Mouse (Mus musculus) kidney, embryonic 16.5 days (tissue): ENCODE measurements around the gene Mymk. TPM values are rescaled to one million over a fixed set of nuclear protein-coding genes. Genes with fewer than 3 reads are reported as not detected.
A peak's percentile ranks its signal among the peaks of the same experiment; 100 is the strongest.

Source experiments
- ATAC-seq: fragments of 200-750 bp; cut with Nextera tagmentation; 2 replicates; pipeline ENCODE4 v1.8.0; 2017; ENCODE audit warnings: moderate TSS enrichment; ENCODE audit not compliant: low FRiP score, low TSS enrichment
- H3K27ac ChIP-seq: fragments of 300-500 bp; sonication (generic); 2 replicates; pipeline ENCODE4 v1.5.1; 2014; ENCODE audit warnings: low read length
- H3K27me3 ChIP-seq: fragments of 300-500 bp; sonication (generic); 2 replicates; pipeline ENCODE4 v1.6.1; 2014; ENCODE audit warnings: low read length, control low read depth, mixed read lengths; ENCODE audit not compliant: insufficient read depth
- H3K36me3 ChIP-seq: fragments of 300-500 bp; sonication (generic); 2 replicates; pipeline ENCODE4 v1.6.1; 2014; ENCODE audit warnings: low read length, control low read depth, mixed read lengths; ENCODE audit not compliant: insufficient read depth
- H3K4me1 ChIP-seq: fragments of 300-500 bp; sonication (generic); 2 replicates; pipeline ENCODE4 v1.6.1; 2014; ENCODE audit warnings: low read length, control low read depth, mixed read lengths; ENCODE audit not compliant: insufficient read depth
- H3K4me2 ChIP-seq: fragments of 300-500 bp; sonication (generic); replicated peaks from 2 replicates; pipeline ENCODE4 v1.6.1; 2014; ENCODE audit warnings: low read depth, low read length
- H3K4me3 ChIP-seq: fragments of 300-500 bp; sonication (generic); 2 replicates; pipeline ENCODE4 v1.5.1; 2014; ENCODE audit warnings: mild to moderate bottlenecking, low read length
- H3K9ac ChIP-seq: fragments of 300-500 bp; sonication (generic); replicated peaks from 2 replicates; pipeline ENCODE4 v1.6.1; 2014; ENCODE audit warnings: low read length
- H3K9me3 ChIP-seq: fragments of 300-500 bp; sonication (generic); 2 replicates; pipeline ENCODE4 v1.6.1; 2016; ENCODE audit warnings: low read length, control low read depth
- WGBS: fragments of 180-500 bp; shearing (Covaris S2); extraction: QIAGEN DNeasy Blood & Tissue Kit; methylation state at CpG from one replicate; pipeline ENCODE4 v1.1.7; 2014; 5-methylcytosine and 5-hydroxymethylcytosine counted together
- polyA plus RNA-seq: library from polyadenylated mRNA; unstranded; fragments of >200 nt; fragmentation: Nextera tagmentation; extraction: Ambion mirVana; gene quantifications from 2 replicates; pipeline ENCODE4 v1.2.1, GENCODE M21; 2015

Gene Mymk
- polyA plus RNA-seq, 1 experiment from 2014 or later = 1.6 TPM

GRCm38 (mm10) chr2:27044166-27044565 is 27.8 kb downstream of the Mymk start:
- H3K9me3 ChIP-seq = no peaks in the 10 kb centered on the region
- H3K27me3 ChIP-seq = no peaks in the 10 kb centered on the region
- H3K4me3 ChIP-seq = no peak overlapping the region
- no peaks in the 10 kb centered on the region for H3K36me3 ChIP-seq
- ATAC-seq = no peak
- no peak overlapping the region for H3K4me2 ChIP-seq
- H3K4me1 ChIP-seq = no peaks in the 10 kb centered on the region
- no peak overlapping the region for H3K9ac ChIP-seq
- no peak overlapping the region for H3K27ac ChIP-seq
- WGBS = 77% methylated on average over 4 of the region's 4 CpGs

GRCm38 (mm10) chr2:27043461-27043860 is 28.5 kb downstream of the Mymk start:
- H3K4me3 ChIP-seq = no peak overlapping the region
- H3K36me3 ChIP-seq = no peaks in the 10 kb centered on the region
- no peak overlapping the region for H3K4me2 ChIP-seq
- H3K9me3 ChIP-seq = no peaks in the 10 kb centered on the region
- no peak overlapping the region for H3K27ac ChIP-seq
- H3K9ac ChIP-seq = no peak overlapping the region
- no peaks in the 10 kb centered on the region for H3K4me1 ChIP-seq
- ATAC-seq = peak; percentile 82
- 22% methylated on average over 3 of the region's 3 CpGs for WGBS
- H3K27me3 ChIP-seq = no peaks in the 10 kb centered on the region

DNA sequence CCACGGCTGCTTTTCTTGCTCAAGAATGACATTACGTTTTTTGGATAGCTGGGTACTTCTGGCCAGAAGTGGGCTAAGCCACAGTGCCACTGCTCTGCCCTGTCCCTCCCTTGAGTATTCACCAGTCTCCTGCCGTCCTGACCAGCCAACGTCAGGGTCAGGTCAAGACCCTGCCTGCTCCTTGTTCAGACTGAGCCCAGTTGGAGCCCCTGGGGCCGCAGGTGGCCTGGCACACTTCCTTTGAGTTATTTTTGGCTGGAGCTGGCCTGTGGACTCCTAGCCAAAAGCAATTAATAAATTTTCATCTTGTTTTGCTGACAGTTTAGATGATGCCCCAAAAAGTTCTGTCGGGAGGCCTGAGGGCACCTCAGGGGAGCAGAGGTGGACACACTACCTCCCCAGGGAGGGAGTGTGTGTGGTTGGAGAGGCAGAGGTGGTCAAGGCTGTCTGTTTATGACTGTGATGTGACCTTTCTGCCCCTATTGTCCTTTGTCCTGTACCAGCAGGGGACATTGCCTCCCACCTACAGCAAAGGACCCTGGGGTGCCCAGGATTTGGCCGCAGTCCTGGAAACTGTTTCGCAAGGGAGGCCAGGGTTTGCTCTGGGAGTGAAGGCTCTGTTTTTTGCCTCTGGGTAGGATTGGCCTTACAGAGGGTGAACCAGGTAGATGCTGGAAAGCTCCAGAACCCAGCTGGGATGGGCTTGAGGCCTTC is 29.7 kb downstream of the Mymk start:
- Histone ChIP-seq H3K4me3 (no peak overlapping the region), H3K4me1 (no peaks in the 10 kb centered on the region), H3K9me3 (no peaks in the 10 kb centered on the region), H3K36me3 (no peaks in the 10 kb centered on the region), H3K4me2 (no peak overlapping the region), H3K27ac (no peak overlapping the region), H3K9ac (no peak overlapping the region), H3K27me3 (no peaks in the 10 kb centered on the region)
- ATAC-seq = no peak
- 61% methylated on average over 8 of the region's 8 CpGs for WGBS

DNA sequence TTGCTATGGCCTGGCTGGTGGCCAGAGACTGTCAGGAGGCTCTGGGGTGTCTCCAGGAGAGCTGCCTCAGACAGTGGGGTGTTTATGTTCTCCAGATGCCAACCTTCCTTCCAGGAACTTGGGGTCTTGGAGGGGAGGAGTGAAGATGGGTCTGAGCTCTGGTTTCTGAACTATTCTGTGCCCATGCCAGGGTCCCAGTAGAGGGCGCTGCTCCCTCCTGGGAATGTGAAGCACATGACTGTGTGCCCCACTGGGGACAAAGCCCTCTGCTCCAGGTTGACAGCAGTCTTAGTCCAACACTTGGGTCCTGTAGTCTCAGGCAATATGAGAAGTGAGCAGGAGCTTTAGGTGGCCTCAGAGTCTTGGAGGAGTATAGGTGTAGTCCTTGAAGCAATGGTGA is 32.7 kb downstream of the Mymk start:
- no peak for ATAC-seq
- 11% methylated on average over 1 of the region's 1 CpGs for WGBS

GRCm38 (mm10) chr2:27038596-27038995 is 33.4 kb downstream of the Mymk start:
- H3K27me3 ChIP-seq = no peaks in the 10 kb centered on the region
- no peaks in the 10 kb centered on the region for H3K9me3 ChIP-seq
- 0% methylated on average over 3 of the region's 3 CpGs for WGBS
- no peaks in the 10 kb centered on the region for H3K36me3 ChIP-seq
- no peaks in the 10 kb centered on the region for H3K4me1 ChIP-seq
- 0 out of 2 replicates have a peak overlapping the region, but pooled peaks have one; percentile 5 for H3K4me2 ChIP-seq
- peak overlapping the region; percentile 30; the same call in 1 of the 2 replicates for H3K9ac ChIP-seq
- H3K4me3 ChIP-seq = no peak overlapping the region
- ATAC-seq = no peak
- no peak overlapping the region for H3K27ac ChIP-seq

More for the DNA sequence above, 32.7 kb downstream of the Mymk start:
- no peaks in the 10 kb centered on the region for H3K27me3 ChIP-seq
- H3K4me1 ChIP-seq = no peaks in the 10 kb centered on the region
- H3K4me3 ChIP-seq = no peak overlapping the region
- no peak overlapping the region for H3K27ac ChIP-seq
- 0 out of 2 replicates have a peak overlapping the region, but pooled peaks have one; percentile 30 for H3K9ac ChIP-seq
- H3K36me3 ChIP-seq = no peaks in the 10 kb centered on the region
- H3K9me3 ChIP-seq = no peaks in the 10 kb centered on the region
- no peak overlapping the region for H3K4me2 ChIP-seq

- H3K27me3 ChIP-seq = no peaks in the 10 kb centered on the region
- WGBS = 48% methylated on average over 4 of the region's 4 CpGs
- no peak overlapping the region for H3K9ac ChIP-seq
- no peak overlapping the region for H3K4me3 ChIP-seq
- H3K27ac ChIP-seq = no peak overlapping the region
- H3K4me1 ChIP-seq = no peaks in the 10 kb centered on the region
- H3K9me3 ChIP-seq = no peaks in the 10 kb centered on the region
- no peak overlapping the region for H3K4me2 ChIP-seq
- no peaks in the 10 kb centered on the region for H3K36me3 ChIP-seq
- peak; percentile 25; the same call in 1 of the 2 replicates for ATAC-seq
These were observed 35.0 kb downstream of the Mymk start for GRCm38 (mm10) chr2:27037008-27037407.

DNA sequence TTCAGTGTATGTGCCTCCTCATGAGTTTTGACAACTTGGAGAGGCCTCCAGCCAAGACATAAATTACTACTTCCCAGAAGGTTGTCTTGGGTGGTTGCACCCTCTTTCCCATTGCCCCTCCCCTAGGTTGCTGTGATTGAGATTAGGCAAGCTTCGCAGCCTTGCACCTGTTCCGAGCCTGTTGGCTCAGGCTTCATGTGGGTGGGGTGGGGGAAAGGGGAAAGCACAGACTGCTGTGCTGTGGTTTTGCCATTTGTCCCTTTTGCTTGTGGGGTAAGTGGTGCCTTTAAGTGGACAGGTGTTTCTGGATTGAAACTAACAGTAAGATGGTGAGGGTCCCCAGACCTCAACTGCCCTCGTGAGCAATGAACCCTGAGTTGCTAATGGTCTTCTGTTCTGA is 36.0 kb downstream of the Mymk start:
- H3K4me2 ChIP-seq = no peak overlapping the region
- WGBS = 55% methylated on average over 3 of the region's 3 CpGs
- no peak overlapping the region for H3K4me3 ChIP-seq
- H3K27ac ChIP-seq = no peak overlapping the region
- H3K9ac ChIP-seq = no peak overlapping the region
- no peak for ATAC-seq
- H3K4me1 ChIP-seq = no peaks in the 10 kb centered on the region
- H3K27me3 ChIP-seq = no peaks in the 10 kb centered on the region
- no peaks in the 10 kb centered on the region for H3K36me3 ChIP-seq
- no peaks in the 10 kb centered on the region for H3K9me3 ChIP-seq

DNA sequence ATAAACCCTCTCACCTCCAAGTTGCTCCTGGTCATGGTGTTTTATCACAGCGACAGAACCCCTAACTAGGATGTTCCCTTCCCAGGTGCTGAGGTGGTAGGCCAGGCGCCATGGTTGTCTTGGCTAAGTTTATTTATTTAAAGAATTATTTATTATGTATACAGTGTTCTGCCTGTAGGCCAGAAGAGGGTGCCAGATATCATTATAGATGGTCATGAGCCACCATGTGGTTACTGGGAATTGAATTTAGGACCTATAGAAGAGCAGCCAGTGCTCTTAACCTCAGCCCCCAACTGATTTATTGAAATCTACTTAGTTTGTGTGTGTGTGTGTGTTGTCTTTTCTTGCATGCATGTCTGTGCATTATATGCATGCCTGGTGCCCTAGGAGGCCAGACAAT is 39.6 kb downstream of the Mymk start:
- Histone ChIP-seq H3K27ac (no peak overlapping the region), H3K36me3 (no peaks in the 10 kb centered on the region), H3K9ac (no peak overlapping the region), H3K9me3 (no peaks in the 10 kb centered on the region), H3K4me2 (no peak overlapping the region), H3K4me3 (no peak overlapping the region), H3K4me1 (no peaks in the 10 kb centered on the region), H3K27me3 (no peaks in the 10 kb centered on the region)
- ATAC-seq = no peak
- 51% methylated on average over 2 of the region's 2 CpGs for WGBS

DNA sequence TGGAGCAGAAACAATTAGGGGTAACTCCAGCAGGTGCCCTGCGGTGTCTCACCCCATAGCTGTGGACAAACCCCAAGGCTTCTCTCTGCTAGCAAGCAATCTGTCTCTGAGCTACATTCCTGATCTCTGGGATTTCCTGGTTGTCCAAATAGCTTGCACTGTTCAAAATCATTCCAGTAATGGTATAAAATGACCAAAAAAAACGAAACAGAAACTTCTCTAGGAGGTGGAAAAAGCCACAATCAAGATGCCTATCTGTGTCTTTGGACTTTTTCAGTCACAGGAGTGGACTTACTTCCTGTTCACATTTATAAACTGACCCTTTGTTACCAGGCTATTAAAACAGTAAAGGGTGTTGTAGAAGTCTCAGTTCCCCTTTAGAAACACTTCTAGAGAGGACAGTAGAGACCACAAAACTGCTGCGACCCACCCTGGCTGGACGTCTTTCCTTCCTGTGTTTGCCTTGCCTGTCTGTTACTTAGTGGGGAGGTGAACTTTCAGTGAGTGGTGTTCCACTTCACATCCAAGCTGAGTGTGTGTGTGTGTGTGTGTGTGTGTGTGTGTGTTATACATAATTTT is 43.5 kb downstream of the Mymk start:
- WGBS = 61% methylated on average over 4 of the region's 4 CpGs
- Histone ChIP-seq H3K36me3 (no peaks in the 10 kb centered on the region), H3K9me3 (no peaks in the 10 kb centered on the region), H3K27ac (no peak overlapping the region), H3K4me3 (no peak overlapping the region; the same call in 1 of the 2 replicates), H3K4me2 (peak overlapping the region; percentile 60), H3K27me3 (no peaks in the 10 kb centered on the region), H3K4me1 (no peaks in the 10 kb centered on the region), H3K9ac (no peak overlapping the region)
- ATAC-seq = no peak
